Mouse (Mus musculus) brain, embryonic 14.5 days (tissue): ENCODE results near the gene Rbms2.
"Not testable (repeated sequence)": the region's sequence is repeated elsewhere in the genome, so short reads cannot be mapped to it uniquely, and the experiment has no call there.

Experiments used
- CTCF ChIP-seq: fragments of 200-500 bp; IDR thresholded peaks from 2 replicates; pipeline ENCODE4 v1.5.1; 2012; ENCODE audit warnings: inconsistent platforms, mild to moderate bottlenecking, moderate library complexity, borderline replicate concordance; ENCODE audit not compliant: insufficient read depth, insufficient read length; ENCODE audit errors: extremely low read depth
- POLR2A ChIP-seq: fragments of 200-500 bp; IDR thresholded peaks from 2 replicates; pipeline ENCODE4 v1.6.1; 2012; ENCODE audit warnings: mild to moderate bottlenecking, inconsistent platforms, borderline replicate concordance; ENCODE audit not compliant: poor library complexity, insufficient read depth, insufficient read length, severe bottlenecking; ENCODE audit errors: extremely low read depth

GRCm38 (mm10) chr10:128087216-128087615 is 92.9 kb downstream of the Rbms2 start:
- TF ChIP-seq CTCF, POLR2A: not testable (repeated sequence)
